Mouse (Mus musculus) CD4-positive helper T cell, adult 2 months (primary cell): ENCODE results near the gene Ppp1r9b.

Experiments
- DNase-seq: peaks from one replicate; pipeline ENCODE4 v3.0.0-alpha.2; 2012; ENCODE audit warnings: low read depth, missing footprints, low spot score

The Ppp1r9b gene

DNA sequence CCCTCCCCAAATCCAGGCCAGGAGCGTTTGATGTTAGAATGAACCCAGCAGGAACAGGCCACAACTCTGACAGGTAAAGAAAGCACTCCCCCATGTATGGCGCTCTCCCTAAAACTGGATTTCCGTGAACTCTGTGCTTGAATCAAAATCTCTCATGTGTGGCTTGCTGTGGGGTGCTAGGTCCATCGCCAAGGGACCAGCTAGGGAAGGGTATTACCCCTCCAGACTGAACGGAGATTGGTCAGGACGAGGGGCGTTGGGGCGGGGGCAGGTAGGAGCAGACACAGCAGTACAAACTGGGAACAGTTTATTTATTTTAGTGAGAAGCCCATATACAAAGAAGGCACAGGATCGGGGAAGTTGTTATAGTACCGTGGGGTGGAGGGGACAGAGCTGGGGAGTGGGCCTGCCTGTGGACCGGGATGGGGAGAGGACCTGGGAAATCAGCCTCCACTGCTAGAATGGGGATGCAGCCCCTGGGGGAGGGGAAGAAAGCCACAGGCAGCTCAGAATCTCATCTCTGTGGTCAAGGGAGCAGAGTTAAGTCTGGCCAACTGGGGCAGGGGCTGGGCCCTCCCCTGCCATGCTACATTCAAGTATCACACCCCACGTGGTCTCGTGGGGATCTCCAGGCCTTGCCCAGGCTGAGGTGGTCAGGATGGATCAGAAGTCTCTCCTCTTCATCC is 53.5 kb downstream of the Ppp1r9b start:
- DNase-seq, result no peak

DNA sequence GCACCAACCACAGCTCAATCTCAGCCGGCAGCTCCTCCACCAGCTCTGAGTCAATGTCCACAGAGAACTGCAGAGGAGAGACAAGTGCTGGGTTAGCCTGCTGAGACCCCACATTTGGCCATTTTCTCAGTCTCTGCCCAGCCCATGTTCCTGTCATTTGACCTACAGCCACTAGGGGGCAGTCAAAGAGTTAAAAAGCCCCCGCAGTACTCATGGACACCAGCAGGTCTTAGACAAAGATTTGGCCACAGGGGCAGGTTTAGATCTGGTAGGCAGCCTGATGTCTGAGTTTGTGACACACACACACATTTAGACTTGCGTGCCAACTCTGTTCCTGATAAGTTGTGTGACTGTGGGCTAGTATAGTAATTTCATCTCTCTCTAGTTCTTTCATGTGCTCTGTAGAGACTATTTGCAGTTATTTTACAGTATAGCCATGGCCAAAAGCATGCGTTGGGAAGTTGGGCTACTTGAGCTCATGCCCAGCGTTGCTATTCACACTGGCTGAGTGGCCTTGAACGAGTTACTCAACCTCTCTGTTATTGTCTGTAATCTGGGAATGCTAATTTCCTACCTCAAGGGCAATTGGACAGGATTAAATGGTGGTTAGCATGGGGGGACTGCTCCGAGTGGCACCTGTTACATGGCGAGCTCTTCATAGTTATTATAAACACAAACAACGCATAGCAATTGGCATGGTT is 56.3 kb downstream of the Ppp1r9b start:
- peak; percentile 66 for DNase-seq

DNA sequence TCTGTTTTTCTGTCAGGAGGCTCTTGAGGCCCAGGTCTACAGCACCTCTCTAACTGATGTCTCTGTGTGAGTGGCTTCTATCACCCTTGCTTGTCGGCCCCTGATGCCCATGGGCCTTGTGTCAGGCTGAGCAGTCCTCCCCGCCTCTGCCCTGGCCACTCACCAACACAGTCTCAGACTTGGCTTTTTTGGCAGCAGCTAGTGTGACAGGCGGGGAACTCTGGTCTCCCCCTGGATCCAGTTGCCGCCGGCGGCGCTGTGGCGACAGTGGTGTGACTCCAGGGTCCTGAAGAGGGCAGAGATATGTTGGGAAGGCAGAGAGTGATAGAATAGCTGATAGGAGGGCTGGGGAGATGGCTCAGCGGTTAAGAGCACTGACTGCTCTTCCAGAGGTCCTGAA is 62.2 kb downstream of the Ppp1r9b start:
- no peak for DNase-seq
